In the genomic region with DNA sequence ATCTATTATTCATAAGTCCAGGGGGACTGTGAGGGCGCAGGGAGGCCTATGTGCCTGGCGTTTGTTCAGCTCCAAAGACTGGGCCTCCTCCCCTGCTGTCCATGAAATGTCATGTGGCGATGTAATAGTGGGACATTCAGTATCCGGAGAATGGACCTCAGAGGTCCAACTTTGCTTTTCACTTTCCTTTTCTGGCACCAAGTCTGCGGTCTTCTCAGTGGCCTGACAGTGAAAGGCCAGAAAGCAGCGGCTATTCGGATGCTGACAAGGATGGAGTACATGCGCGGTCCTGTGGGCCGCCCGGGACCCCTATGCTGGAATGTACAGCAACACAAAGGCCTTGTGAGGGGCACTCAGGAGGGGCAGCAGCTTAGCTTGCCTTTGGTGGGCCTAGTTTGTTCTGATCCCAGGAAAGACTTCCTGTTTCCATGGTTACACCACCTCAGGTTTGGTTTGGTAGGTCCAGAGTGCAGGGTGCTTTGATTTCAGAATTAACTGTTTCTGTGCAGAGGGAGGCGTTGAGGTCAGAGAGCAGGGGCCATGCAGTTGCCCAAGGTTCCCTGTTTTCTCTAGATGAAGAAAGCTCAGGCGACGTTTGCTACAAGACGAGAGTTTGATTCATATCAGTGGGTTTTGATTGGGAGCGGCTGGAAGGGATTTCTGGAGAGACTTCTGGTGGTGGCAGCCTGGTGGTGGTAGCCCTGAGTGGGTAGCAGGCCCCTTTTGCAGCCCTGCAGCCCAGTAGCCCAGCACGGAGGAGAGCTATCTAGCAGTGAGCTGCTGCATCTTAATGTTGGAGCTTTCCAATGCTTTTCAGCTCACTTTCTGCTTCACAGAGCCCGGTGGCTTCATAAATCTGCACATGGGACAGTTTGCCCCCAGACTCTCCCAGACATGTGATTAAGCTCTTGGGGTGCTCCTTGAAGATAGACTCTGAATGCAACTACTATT, we compare ENCODE assay signal across 12 mouse cellular contexts. TPM values are rescaled to one million over a fixed set of nuclear protein-coding genes. Genes with fewer than 3 reads are reported as not detected.
DNase-seq lines count a peak whose midpoint lies in the region; ATAC-seq and TF ChIP-seq lines count a peak whose summit lies in the region.
"Had no signal": no experiment of that assay in that cellular context is flagged by ENCODE, and none has a peak within 500 bp of the region (broad histone marks: within the 10 kb centered on the region; RNA-seq: fewer than 3 reads in every experiment).

No protein-coding gene starts in this region.

- peak; percentile 88 for ATAC-seq in neural tube, embryonic 11.5 days (ENCODE audit: insufficient read depth, low FRiP score, low TSS enrichment)

- peak overlapping the region; percentile 5 for H3K9ac ChIP-seq in neural tube, embryonic 11.5 days (ENCODE audit: low read length)
- H3K9ac ChIP-seq: liver, embryonic 13.5 days had no signal

- peak overlapping the region; percentile 61 for H3K27ac ChIP-seq in gastrocnemius, adult 2 months
- peak overlapping the region; percentile 71; the same call in 1 of the 2 replicates for H3K27ac ChIP-seq in embryonic fibroblast, embryonic 13.5 days (ENCODE audit: insufficient read depth, low read length)
- peak overlapping the region; percentile 87 for H3K27ac ChIP-seq in limb, embryonic 10.5 days
- peak overlapping the region; percentile 87 for H3K27ac ChIP-seq in neural tube, embryonic 11.5 days (ENCODE audit: low read depth, low read length)
- H3K27ac ChIP-seq: liver, embryonic 13.5 days had no signal

- H3K4me2 ChIP-seq in neural tube, embryonic 11.5 days (ENCODE audit: low read depth): peak overlapping the region; percentile 23
- H3K4me2 ChIP-seq: liver, embryonic 13.5 days had no signal

- peaks cover 35% of the 10 kb centered on the region for H3K36me3 ChIP-seq in limb, embryonic 10.5 days
- no peaks in the 10 kb centered on the region for H3K36me3 ChIP-seq in neural tube, embryonic 11.5 days (ENCODE audit: control insufficient read depth, insufficient read depth, low read length)
- H3K36me3 ChIP-seq: liver, embryonic 13.5 days had no signal

- peak overlapping the region; percentile 3; the same call in 1 of the 2 replicates for H3K4me3 ChIP-seq in gastrocnemius, adult 2 months
- H3K4me3 ChIP-seq in embryonic fibroblast, embryonic 13.5 days (ENCODE audit: insufficient read depth, low read length): no peak overlapping the region
- H3K4me3 ChIP-seq in limb, embryonic 10.5 days: peak overlapping the region; percentile 29
- no peak overlapping the region for H3K4me3 ChIP-seq in neural tube, embryonic 11.5 days (ENCODE audit: low read depth, low read length)
- H3K4me3 ChIP-seq: erythroblast, embryonic 14.5 days; liver, embryonic 13.5 days had no signal

- TF ChIP-seq POLR2A in embryonic fibroblast, embryonic 13.5 days (IDR thresholded peaks at IDR 0.05; ENCODE audit: low read depth, low read length): no peak

- intact Hi-C loops in gastrocnemius, adult 2 months (cut with DNase I): no loop called here
- intact Hi-C loops in gastrocnemius, postnatal 14 days (cut with DNase I; ENCODE audit: low total_unique reads): no loop called here
- intact Hi-C loops in heart, postnatal 36 days (cut with DNase I): no loop called here

- no peaks in the 10 kb centered on the region for H3K27me3 ChIP-seq in limb, embryonic 10.5 days (ENCODE audit: low read depth, poor library complexity, severe bottlenecking)
- no peaks in the 10 kb centered on the region for H3K27me3 ChIP-seq in neural tube, embryonic 11.5 days (ENCODE audit: control insufficient read depth, insufficient read depth, low read length)

- DNase-seq in gastrocnemius, adult 2 months: no peak
- no peak for DNase-seq in gastrocnemius, postnatal 14 days
- DNase-seq in limb, embryonic 10.5 days (ENCODE audit: low spot score): no peak
- peak; percentile 81 for DNase-seq in neural tube, embryonic 11.5 days (ENCODE audit: low spot score)
- no peak for DNase-seq in adrenal gland, adult 8-10 months
- no peak for DNase-seq in layer of hippocampus, postnatal 10 days (ENCODE audit: low spot score in 2 of 2)
- no peak for DNase-seq in heart, postnatal 36 days
- DNase-seq: liver, embryonic 13.5 days; right cerebral cortex, postnatal 4 days had no signal

- TF ChIP-seq CTCF in gastrocnemius, adult 2 months (IDR thresholded peaks at IDR 0.05): no peak
- TF ChIP-seq CTCF in embryonic fibroblast, embryonic 13.5 days (IDR thresholded peaks at IDR 0.05; ENCODE audit: borderline replicate concordance, insufficient read depth, low read length): no peak

- no peaks in the 10 kb centered on the region for H3K9me3 ChIP-seq in limb, embryonic 10.5 days (replicated peaks)
- H3K9me3 ChIP-seq in neural tube, embryonic 11.5 days (ENCODE audit: control insufficient read depth, low read length): no peaks in the 10 kb centered on the region
- H3K9me3 ChIP-seq: liver, embryonic 13.5 days had no signal

- WGBS in limb, embryonic 10.5 days: 30% methylated on average over 18 of the region's 18 CpGs
- WGBS in neural tube, embryonic 11.5 days: 11% methylated on average over 18 of the region's 18 CpGs

- peaks cover 19% of the 10 kb centered on the region for H3K4me1 ChIP-seq in embryonic fibroblast, embryonic 13.5 days (ENCODE audit: control insufficient read depth, insufficient read depth, low read length)
- peaks cover 87% of the 10 kb centered on the region for H3K4me1 ChIP-seq in limb, embryonic 10.5 days
- H3K4me1 ChIP-seq in neural tube, embryonic 11.5 days (ENCODE audit: control insufficient read depth, insufficient read depth, low read length): peaks cover 61% of the 10 kb centered on the region
- H3K4me1 ChIP-seq: liver, embryonic 13.5 days had no signal

RNA-seq across cellular contexts. Expression of a gene that starts 12.1 kb away (rescaled TPM):
- 1 to 10 TPM; 2.1 to 3.0 TPM for total RNA-seq in gastrocnemius, adult 2 months (2021)
- total RNA-seq in gastrocnemius, postnatal 14 days (2021): 1 to 10 TPM; 4.6 to 4.7 TPM
- 10.2 and 19.3 TPM in 2 replicates for polyA plus RNA-seq in embryonic fibroblast, embryonic 13.5 days (2011; ENCODE audit: insufficient read length, low read depth, missing spikeins)
- polyA plus RNA-seq in limb, embryonic 10.5 days (2016; fragmentation: Nextera tagmentation; extraction: Ambion mirVana): 17.4 and 18.2 TPM in 2 replicates
- polyA plus RNA-seq in neural tube, embryonic 11.5 days (2014; fragmentation: Nextera tagmentation; extraction: Ambion mirVana): 3.7 and 4.1 TPM in 2 replicates
- total RNA-seq in adrenal gland, adult 8-10 months (2022): 1 to 10 TPM; 3.6 to 6.4 (median 5.1) TPM
- total RNA-seq in layer of hippocampus, postnatal 10 days (2021): 1 to 10 TPM; 5.8 to 6.5 TPM
- total RNA-seq in heart, postnatal 36 days (2021): 1 to 10 TPM; 4.8 to 5.1 TPM

RNA-seq across cellular contexts. Expression of a gene that starts 56.6 kb away (rescaled TPM):
- not detected for total RNA-seq in gastrocnemius, adult 2 months (2021)
- not detected for total RNA-seq in gastrocnemius, postnatal 14 days (2021)
- not detected in 2 replicates for polyA plus RNA-seq in embryonic fibroblast, embryonic 13.5 days (2011; ENCODE audit: insufficient read length, low read depth, missing spikeins)
- polyA plus RNA-seq in limb, embryonic 10.5 days (2016; fragmentation: Nextera tagmentation; extraction: Ambion mirVana): 0.50 and 0.59 TPM in 2 replicates
- not detected in 2 replicates for polyA plus RNA-seq in neural tube, embryonic 11.5 days (2014; fragmentation: Nextera tagmentation; extraction: Ambion mirVana)
- under 1 TPM in 2 of 4 experiments, not detected in 2; 0.35 to 0.49 TPM for total RNA-seq in adrenal gland, adult 8-10 months (2022)
- total RNA-seq in layer of hippocampus, postnatal 10 days (2021): not detected
- not detected for total RNA-seq in heart, postnatal 36 days (2021)
- total RNA-seq: heart, adult 8-10 months had no signal

Comparison
In these comparisons a context has a peak if more than half of its experiments do, and no peak if none do; other contexts are left out.
1. H3K4me3 ChIP-seq: peak in gastrocnemius, adult 2 months (single experiment) and limb, embryonic 10.5 days (single experiment); none in embryonic fibroblast, embryonic 13.5 days (single experiment) and neural tube, embryonic 11.5 days (single experiment).
2. Peak in every context shown above with its lines, with median percentiles within 50 percentile points of each other: H3K27ac ChIP-seq.